24 mouse cellular contexts compared by ENCODE assay signal in genomic region chr11:60044777-60045176, GRCm38 (mm10). TPM values are rescaled to one million over a fixed set of nuclear protein-coding genes. Genes with fewer than 3 reads are reported as not detected.
DNase-seq lines count a peak whose midpoint lies in the region; ATAC-seq and TF ChIP-seq lines count a peak whose summit lies in the region.
"Had no signal": no experiment of that assay in that cellular context is flagged by ENCODE, and none has a peak within 500 bp of the region (broad histone marks: within the 10 kb centered on the region; RNA-seq: fewer than 3 reads in every experiment).

No protein-coding gene starts in this region.

- peak; percentile 17 to 51 for DNase-seq in adrenal gland, adult (ENCODE audit: inconsistent age in 2 of 2, low spot score in 1 of 2)
- DNase-seq in adrenal gland, postnatal 25 days = no peak
- DNase-seq in neural tube, embryonic 10.5 days (ENCODE audit: extremely low spot score, low spot score) = no peak
- DNase-seq: adrenal gland, adult 2 months; adrenal gland, postnatal 10 days; adrenal gland, postnatal 36 days; B cell, adult 2 months; cerebellum, adult 11-12 months; cerebellum, adult 2 months; cerebellum, adult 9-10 months; cerebellum, postnatal 10 days; cerebellum, postnatal 25 days had no signal

- TF ChIP-seq POLR2A in myocyte (IDR thresholded peaks at IDR 0.05; ENCODE audit: insufficient read length, low read depth) = no peak

- no peaks in the 10 kb centered on the region for H3K79me2 ChIP-seq in myocyte (ENCODE audit: control insufficient read depth, insufficient read depth)

- H3K36me3 ChIP-seq in megakaryocyte, embryonic 14.5 days (replicated peaks; ENCODE audit: low read length) = peaks cover 7% of the 10 kb centered on the region
- no peaks in the 10 kb centered on the region for H3K36me3 ChIP-seq in neural tube, embryonic 12.5 days
- no peaks in the 10 kb centered on the region for H3K36me3 ChIP-seq in myocyte (ENCODE audit: control insufficient read depth, insufficient read depth)
- H3K36me3 ChIP-seq: embryonic facial prominence, embryonic 10.5 days; embryonic facial prominence, embryonic 12.5 days; G1E had no signal

- peaks cover 3% of the 10 kb centered on the region for H3K9me3 ChIP-seq in megakaryocyte, embryonic 14.5 days
- no peaks in the 10 kb centered on the region for H3K9me3 ChIP-seq in neural tube, embryonic 12.5 days
- H3K9me3 ChIP-seq: embryonic facial prominence, embryonic 10.5 days; embryonic facial prominence, embryonic 12.5 days; G1E had no signal

- 94% methylated on average over 1 of the region's 1 CpGs for WGBS in neural tube, embryonic 12.5 days

- H3K4me3 ChIP-seq in megakaryocyte, embryonic 14.5 days (replicated peaks) = peak overlapping the region; percentile 1
- H3K4me3 ChIP-seq in neural tube, embryonic 12.5 days = no peak overlapping the region
- peak overlapping the region; percentile 39 for H3K4me3 ChIP-seq in myocyte

- no peak overlapping the region for H3ac ChIP-seq in myocyte (ENCODE audit: control insufficient read depth, insufficient read length)

- H3K4me1 ChIP-seq in megakaryocyte, embryonic 14.5 days = peaks cover 38% of the 10 kb centered on the region
- no peaks in the 10 kb centered on the region for H3K4me1 ChIP-seq in neural tube, embryonic 12.5 days

- H3K27ac ChIP-seq in neural tube, embryonic 12.5 days = no peak overlapping the region
- H3K27ac ChIP-seq: embryonic facial prominence, embryonic 12.5 days had no signal

- H3K27me3 ChIP-seq in megakaryocyte, embryonic 14.5 days (replicated peaks) = no peaks in the 10 kb centered on the region
- no peaks in the 10 kb centered on the region for H3K27me3 ChIP-seq in neural tube, embryonic 12.5 days (replicated peaks)
- no peaks in the 10 kb centered on the region for H3K27me3 ChIP-seq in myocyte (ENCODE audit: control insufficient read depth, insufficient read depth, insufficient read length)
- H3K27me3 ChIP-seq: embryonic facial prominence, embryonic 12.5 days; Patski had no signal

- ATAC-seq in megakaryocyte, adult 5-6 weeks (ENCODE audit: poor library complexity, severe bottlenecking) = no peak
- no peak for ATAC-seq in neural tube, embryonic 12.5 days (ENCODE audit: low FRiP score, low read depth)
- ATAC-seq: activated CD4-positive, CD25-positive, alpha-beta regulatory T cell, adult 4 months; CD4-positive, CD25-positive, alpha-beta regulatory T cell, adult 4 months; forebrain, embryonic 14.5 days; forebrain, embryonic 16.5 days; Patski had no signal

- H3K9ac ChIP-seq in neural tube, embryonic 12.5 days = no peak overlapping the region
- H3K9ac ChIP-seq: embryonic facial prominence, embryonic 12.5 days had no signal

- peak overlapping the region; percentile 65; the same call in 1 of the 2 replicates for H3K4me2 ChIP-seq in neural tube, embryonic 12.5 days (replicated peaks)
- no peak overlapping the region for H3K4me2 ChIP-seq in myocyte (ENCODE audit: low read depth)

TF ChIP-seq in myocyte, 11 proteins besides CTCF, POLR2A, EP300 and RAD21:
- no peak for TF ChIP-seq TCF12 (IDR thresholded peaks at IDR 0.05; ENCODE audit: insufficient read depth, poor library complexity, severe bottlenecking)
- TF ChIP-seq E2F4 (IDR thresholded peaks at IDR 0.05; ENCODE audit: insufficient read depth) = no peak
- no peak for TF ChIP-seq SRF (IDR thresholded peaks at IDR 0.05; ENCODE audit: control insufficient read depth, insufficient read length, low read depth)
- TF ChIP-seq USF1 (IDR thresholded peaks at IDR 0.05; ENCODE audit: low read depth) = no peak
- TF ChIP-seq MAX (IDR thresholded peaks at IDR 0.05; ENCODE audit: low read depth) = no peak
- TF ChIP-seq REST (IDR thresholded peaks at IDR 0.05; ENCODE audit: insufficient read depth, insufficient read length) = no peak
- no peak for TF ChIP-seq CEBPB (IDR thresholded peaks at IDR 0.05; ENCODE audit: insufficient read depth, poor library complexity, severe bottlenecking)
- no peak for TF ChIP-seq TCF3 (IDR thresholded peaks at IDR 0.05; ENCODE audit: insufficient read length, low read depth)
- no peak for TF ChIP-seq MYOD1 (IDR thresholded peaks at IDR 0.05; ENCODE audit: control insufficient read depth in 1 of 3, insufficient read length in 2 of 3, low read depth in 2 of 3)
- TF ChIP-seq POLR2AphosphoS2 (IDR thresholded peaks at IDR 0.05; ENCODE audit: insufficient read length, low read depth) = no peak
- TF ChIP-seq MYOG (IDR thresholded peaks at IDR 0.05; ENCODE audit: control insufficient read depth in 1 of 3, insufficient read depth in 1 of 3, insufficient read length in 2 of 3, low read depth in 2 of 3) = no peak

RNA-seq across cellular contexts. Expression of gene Pemt, which starts 1.5 kb away (rescaled TPM):
- total RNA-seq in adrenal gland, postnatal 25 days (2021) = 5.1 and 16.5 TPM in 2 replicates
- polyA plus RNA-seq in megakaryocyte, embryonic 14.5 days (2012; ENCODE audit: insufficient read depth, low replicate concordance) = 28.0 and 36.3 TPM in 2 replicates
- total RNA-seq in megakaryocyte, adult 5-6 weeks (2015) = 0.98 and 3.2 TPM in 2 replicates
- 0.92 and 2.2 TPM in 2 replicates for total RNA-seq in megakaryocyte, adult 5-6 weeks (2017)
- 4.9 and 6.1 TPM in 2 replicates for polyA plus RNA-seq in neural tube, embryonic 12.5 days (2016; fragmentation: Nextera tagmentation; extraction: Ambion mirVana)
- polyA plus RNA-seq in myocyte (2012; fragmentation: generic; extraction: Trizol) = 15.8 TPM

Comparison
In these comparisons a context has a peak if more than half of its experiments do, and no peak if none do; other contexts are left out.
1. DNase-seq: peak in adrenal gland, adult (2 of 2); none in adrenal gland, postnatal 25 days (single experiment) and neural tube, embryonic 10.5 days (single experiment).